Mouse (Mus musculus): ENCODE data around the gene Lman2l.

GRCm38 (mm10) chr1:36489661-36490060, 44.6 kb upstream of the Lman2l start:
- TF ChIP-seq POLR2A (IDR thresholded peaks at IDR 0.05; ENCODE audit: insufficient read depth, low read depth, low read length) (no peak), CTCF (IDR thresholded peaks at IDR 0.05; ENCODE audit: insufficient read depth, low read depth, low read length) (no peak)
